Mouse (Mus musculus): ENCODE measurements around the gene Kif26b.

- TF ChIP-seq POLR2A (IDR thresholded peaks at IDR 0.05; ENCODE audit: borderline replicate concordance, control insufficient read depth, low read depth, low read length) (no peak), CTCF (IDR thresholded peaks at IDR 0.05; ENCODE audit: control insufficient read depth, insufficient read depth, low read length) (no peak)
These were observed 357.7 kb downstream of the Kif26b start for GRCm38 (mm10) chr1:178886671-178887070.
